Mouse (Mus musculus) intestine, postnatal 0 days (tissue): ENCODE data around the gene Atf6. TPM values are rescaled to one million over a fixed set of nuclear protein-coding genes. Genes with fewer than 3 reads are reported as not detected.
A peak's percentile ranks its signal among the peaks of the same experiment; 100 is the strongest.

Experiments
- ATAC-seq: fragments of 200-750 bp; cut with Nextera tagmentation; 2 replicates; pipeline ENCODE4 v1.8.0; 2017; ENCODE audit warnings: mild to moderate bottlenecking, moderate TSS enrichment, moderate library complexity
- H3K27ac ChIP-seq: fragments of 300-500 bp; sonication (generic); 2 replicates; pipeline ENCODE4 v1.5.1; 2014; ENCODE audit warnings: mild to moderate bottlenecking, low read depth, low read length, moderate library complexity
- H3K27me3 ChIP-seq: fragments of 300-500 bp; sonication (generic); replicated peaks from 2 replicates; pipeline ENCODE4 v1.6.1; 2014; ENCODE audit warnings: low read length, mixed read lengths; ENCODE audit not compliant: control insufficient read depth, insufficient read depth
- H3K36me3 ChIP-seq: fragments of 300-500 bp; sonication (generic); 2 replicates; pipeline ENCODE4 v1.6.1; 2014; ENCODE audit warnings: mild to moderate bottlenecking, moderate library complexity; ENCODE audit not compliant: control insufficient read depth, insufficient read depth
- H3K4me1 ChIP-seq: fragments of 300-500 bp; sonication (generic); replicated peaks from 2 replicates; pipeline ENCODE4 v1.6.1; 2014; ENCODE audit warnings: antibody characterized with exemption, low read length, mixed read lengths; ENCODE audit not compliant: control insufficient read depth, insufficient read depth
- H3K4me2 ChIP-seq: fragments of 300-500 bp; sonication (generic); replicated peaks from 2 replicates; pipeline ENCODE4 v1.6.1; 2014; ENCODE audit warnings: low read depth, mild to moderate bottlenecking, moderate library complexity
- H3K4me3 ChIP-seq: fragments of 300-500 bp; sonication (generic); 2 replicates; pipeline ENCODE4 v1.5.1; 2014; ENCODE audit warnings: low read depth, low read length
- H3K9ac ChIP-seq: fragments of 300-500 bp; sonication (generic); 2 replicates; pipeline ENCODE4 v1.6.1; 2014; ENCODE audit warnings: mild to moderate bottlenecking, low read depth, low read length
- H3K9me3 ChIP-seq: fragments of 300-500 bp; sonication (generic); 2 replicates; pipeline ENCODE4 v1.6.1; 2016; ENCODE audit warnings: mixed run types; ENCODE audit not compliant: control insufficient read depth
- CTCF ChIP-seq: sonication (generic); IDR thresholded peaks from 2 replicates; pipeline ENCODE4 v1.5.1; 2016; ENCODE audit warnings: low read depth, mild to moderate bottlenecking, control low read depth, antibody characterized with exemption, moderate library complexity
- WGBS: fragments of 180-500 bp; shearing (Covaris S2); extraction: QIAGEN DNeasy Blood & Tissue Kit; methylation state at CpG from one replicate; pipeline ENCODE4 v1.1.7; 2014; 5-methylcytosine and 5-hydroxymethylcytosine counted together
- polyA plus RNA-seq: library from polyadenylated mRNA; unstranded; fragments of >200 nt; fragmentation: Nextera tagmentation; extraction: Ambion mirVana; gene quantifications from 2 replicates; pipeline ENCODE4 v1.2.1, GENCODE M21; 2015

Gene Atf6
- polyA plus RNA-seq, 1 experiment from 2014 or later = 5.4 TPM

- no peak for ATAC-seq
- Histone ChIP-seq H3K27me3 (no peaks in the 10 kb centered on the region), H3K4me2 (no peak overlapping the region), H3K4me1 (no peaks in the 10 kb centered on the region), H3K36me3 (no peaks in the 10 kb centered on the region), H3K4me3 (no peak overlapping the region), H3K9me3 (no peaks in the 10 kb centered on the region), H3K9ac (no peak overlapping the region), H3K27ac (no peak overlapping the region)
- WGBS = 80% methylated on average over 13 of the region's 13 CpGs
- no peak for TF ChIP-seq CTCF
Observed at GRCm38 (mm10) chr1:170659260-170659659, 208.3 kb downstream of the Atf6 start.

- Histone ChIP-seq H3K36me3 (no peaks in the 10 kb centered on the region), H3K9me3 (no peaks in the 10 kb centered on the region), H3K27me3 (no peaks in the 10 kb centered on the region), H3K4me1 (no peaks in the 10 kb centered on the region), H3K27ac (no peak overlapping the region), H3K4me3 (no peak overlapping the region), H3K9ac (no peak overlapping the region), H3K4me2 (no peak overlapping the region)
- TF ChIP-seq CTCF = no peak
- 73% methylated on average over 13 of the region's 13 CpGs for WGBS
- no peak for ATAC-seq
Observed at GRCm38 (mm10) chr1:170657643-170658314, 209.8 kb downstream of the Atf6 start.

- H3K27me3 ChIP-seq = no peaks in the 10 kb centered on the region
- H3K9me3 ChIP-seq = no peaks in the 10 kb centered on the region
- no peak overlapping the region for H3K4me2 ChIP-seq
- H3K36me3 ChIP-seq = no peaks in the 10 kb centered on the region
- H3K27ac ChIP-seq = no peak overlapping the region
- H3K9ac ChIP-seq = no peak overlapping the region
- WGBS = 44% methylated on average over 2 of the region's 2 CpGs
- no peak overlapping the region for H3K4me3 ChIP-seq
- no peaks in the 10 kb centered on the region for H3K4me1 ChIP-seq
- ATAC-seq = no peak
- no peak for TF ChIP-seq CTCF
Observed at GRCm38 (mm10) chr1:170657228-170657521, 210.4 kb downstream of the Atf6 start.

- ATAC-seq = peak; percentile 31; the same call in 1 of the 2 replicates
- Histone ChIP-seq H3K9me3 (no peaks in the 10 kb centered on the region), H3K9ac (no peak overlapping the region), H3K27me3 (no peaks in the 10 kb centered on the region), H3K4me2 (no peak overlapping the region), H3K4me1 (no peaks in the 10 kb centered on the region), H3K4me3 (no peak overlapping the region), H3K36me3 (no peaks in the 10 kb centered on the region), H3K27ac (no peak overlapping the region)
- no peak for TF ChIP-seq CTCF
- WGBS = 63% methylated on average over 11 of the region's 11 CpGs
Observed at GRCm38 (mm10) chr1:170656518-170657227, 210.9 kb downstream of the Atf6 start.

- no peak for ATAC-seq
- no peak for TF ChIP-seq CTCF
Observed at GRCm38 (mm10) chr1:170655280-170655917, 212.2 kb downstream of the Atf6 start.

More at GRCm38 (mm10) chr1:170655280-170655917, 212.2 kb downstream of the Atf6 start:
- Histone ChIP-seq H3K4me2 (no peak overlapping the region), H3K4me3 (no peak overlapping the region), H3K9ac (no peak overlapping the region), H3K27ac (no peak overlapping the region), H3K9me3 (no peaks in the 10 kb centered on the region), H3K27me3 (no peaks in the 10 kb centered on the region), H3K4me1 (no peaks in the 10 kb centered on the region), H3K36me3 (no peaks in the 10 kb centered on the region)
- 67% methylated on average over 5 of the region's 5 CpGs for WGBS

Other genes with a start within 250 kb of the Atf6 start
- gene Olfml2b, start 223.2 kb downstream of the Atf6 start, polyA plus RNA-seq = 14.5 and 19.5 TPM in 2 replicates
- gene Gm26620, start 17.3 kb upstream of the Atf6 start, polyA plus RNA-seq = 9.5 and 9.7 TPM in 2 replicates
- 65.1 and 79.2 TPM in 2 replicates for gene Dusp12, start 17.8 kb upstream of the Atf6 start, polyA plus RNA-seq
- 0.12 and 0.20 TPM in 2 replicates for gene Fcrlb, start 45.2 kb upstream of the Atf6 start, polyA plus RNA-seq
- gene Fcrla, start 59.8 kb upstream of the Atf6 start, polyA plus RNA-seq = 0.13 TPM in 1 of 2 replicates, not detected in the other
- gene Fcgr2b, start 108.8 kb upstream of the Atf6 start, polyA plus RNA-seq = 1.8 and 3.1 TPM in 2 replicates
- gene Fcgr4, start 151.1 kb upstream of the Atf6 start, polyA plus RNA-seq = 2.7 and 3.7 TPM in 2 replicates
- gene Fcgr3, start 197.2 kb upstream of the Atf6 start, polyA plus RNA-seq = 13.9 and 15.8 TPM in 2 replicates
- 1.9 and 2.9 TPM in 2 replicates for gene Cfap126, start 246.1 kb upstream of the Atf6 start, polyA plus RNA-seq